Mouse (Mus musculus) midbrain, embryonic 10.5 days (tissue): ENCODE data around the gene Il12a. TPM values are rescaled to one million over a fixed set of nuclear protein-coding genes. Genes with fewer than 3 reads are reported as not detected.

ENCODE experiments used
- DNase-seq: peaks from one replicate; pipeline ENCODE4 v3.0.0-alpha.2; 2017; ENCODE audit warnings: low spot score
- H3K27ac ChIP-seq: fragments of 300-500 bp; sonication (generic); replicated peaks from 2 replicates; pipeline ENCODE4 v1.5.1; 2016; ENCODE audit warnings: mild to moderate bottlenecking
- H3K27me3 ChIP-seq: fragments of 300-500 bp; sonication (generic); 2 replicates; pipeline ENCODE4 v1.6.1; 2016; ENCODE audit warnings: low read depth, mild to moderate bottlenecking; ENCODE audit not compliant: poor library complexity, severe bottlenecking
- H3K36me3 ChIP-seq: fragments of 300-500 bp; sonication (generic); 2 replicates; pipeline ENCODE4 v1.6.1; 2016; ENCODE audit warnings: mild to moderate bottlenecking, moderate library complexity
- H3K4me1 ChIP-seq: fragments of 300-500 bp; sonication (generic); 2 replicates; pipeline ENCODE4 v1.6.1; 2016
- H3K4me3 ChIP-seq: fragments of 300-500 bp; sonication (generic); 2 replicates; pipeline ENCODE4 v1.5.1; 2016; ENCODE audit warnings: mild to moderate bottlenecking, moderate library complexity
- H3K9me3 ChIP-seq: fragments of 300-500 bp; sonication (generic); replicated peaks from 2 replicates; pipeline ENCODE4 v1.6.1; 2016; ENCODE audit warnings: mild to moderate bottlenecking
- WGBS: fragments of 180-500 bp; shearing (Covaris S2); methylation state at CpG from one replicate; pipeline ENCODE4 v1.1.7; 2016; 5-methylcytosine and 5-hydroxymethylcytosine counted together
- polyA plus RNA-seq: library from polyadenylated mRNA; unstranded; fragments of >200 nt; fragmentation: Nextera tagmentation; extraction: Ambion mirVana; gene quantifications from 2 replicates; pipeline ENCODE4 v1.2.1, GENCODE M21; 2016

The Il12a gene
- not detected in 2 replicates for polyA plus RNA-seq

- Histone ChIP-seq H3K36me3 (no peaks in the 10 kb centered on the region), H3K4me3 (no peak within 1 kb of the TSS), H3K27me3 (no peaks in the 10 kb centered on the region), H3K4me1 (peaks cover 12% of the 10 kb centered on the region), H3K9me3 (no peaks in the 10 kb centered on the region), H3K27ac (no peak within 1 kb of the TSS)
- no peak for DNase-seq
- 88% methylated on average over 4 of the region's 4 CpGs for WGBS
Measured at GRCm38 (mm10) chr3:68690344-68690743, at the start of gene Il12a. Gene Il12a, plus strand, starts transcription at chr3:68690644.

DNA sequence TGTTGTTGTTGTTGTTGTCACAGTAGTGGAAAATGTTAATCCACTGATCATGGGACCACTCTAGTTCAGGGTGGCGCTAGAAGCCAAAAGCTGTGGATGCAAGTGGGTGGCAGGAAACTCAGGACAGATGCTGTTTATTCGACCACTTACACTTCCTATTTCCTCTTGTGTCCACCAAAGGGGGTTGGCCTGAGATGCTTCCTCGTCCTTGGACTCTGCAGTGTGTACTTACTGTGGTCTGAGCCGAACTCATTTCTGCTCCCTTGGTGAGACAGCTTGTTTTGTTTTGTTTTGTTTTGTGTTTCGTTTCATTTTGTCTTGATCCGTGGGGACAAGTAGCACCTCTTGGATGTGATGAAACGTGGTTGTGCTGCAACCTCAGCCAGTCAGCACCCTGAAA, 47.5 kb upstream of the Il12a start:
- peaks cover 6% of the 10 kb centered on the region for H3K4me1 ChIP-seq
- H3K36me3 ChIP-seq, result no peaks in the 10 kb centered on the region
- no peak overlapping the region for H3K4me3 ChIP-seq
- H3K27me3 ChIP-seq, result no peaks in the 10 kb centered on the region
- WGBS, result 91% methylated on average over 7 of the region's 7 CpGs
- no peak overlapping the region for H3K27ac ChIP-seq
- H3K9me3 ChIP-seq, result no peaks in the 10 kb centered on the region
- DNase-seq, result no peak

DNA sequence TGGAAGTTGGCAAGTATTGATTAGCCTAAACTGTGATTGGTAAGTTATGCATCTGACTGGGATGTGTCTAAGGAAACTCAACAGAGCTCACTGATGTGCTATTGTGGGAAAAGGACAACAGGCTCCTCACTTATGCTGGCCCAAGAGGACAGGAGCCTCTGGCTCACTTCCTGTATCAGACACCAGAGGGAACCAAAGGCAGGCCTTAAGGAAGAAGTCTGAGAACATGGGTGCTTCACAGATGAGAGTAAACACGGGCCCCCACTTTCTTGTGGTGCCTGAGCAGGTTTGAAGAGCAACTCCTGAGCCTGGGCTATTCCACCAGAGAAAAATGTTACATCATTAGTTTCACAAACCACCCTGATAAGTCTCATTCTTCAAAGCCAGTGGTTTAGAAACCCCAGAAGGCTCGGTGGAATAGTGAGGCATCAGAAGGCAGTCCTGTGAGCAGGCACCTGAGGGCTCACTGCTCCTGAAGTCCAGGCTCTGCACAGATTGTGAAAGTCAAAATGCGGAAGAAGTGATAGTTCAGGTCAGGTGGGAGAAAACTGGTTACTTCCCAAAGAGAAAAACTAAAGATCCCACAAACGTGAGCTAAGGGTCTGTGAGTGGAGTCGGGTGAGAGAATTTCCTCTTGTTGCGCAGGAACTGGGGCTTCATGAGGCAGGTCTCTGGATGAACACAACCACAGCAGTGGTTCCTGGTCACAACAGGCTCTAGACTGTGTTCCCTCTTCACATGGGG, 43.9 kb upstream of the Il12a start:
- H3K4me3 ChIP-seq, result no peak overlapping the region
- no peaks in the 10 kb centered on the region for H3K9me3 ChIP-seq
- no peak for DNase-seq
- no peaks in the 10 kb centered on the region for H3K36me3 ChIP-seq
- H3K4me1 ChIP-seq, result no peaks in the 10 kb centered on the region
- no peak overlapping the region for H3K27ac ChIP-seq
- no peaks in the 10 kb centered on the region for H3K27me3 ChIP-seq
- 88% methylated on average over 6 of the region's 6 CpGs for WGBS

- no peak for DNase-seq
- Histone ChIP-seq H3K4me3 (no peak overlapping the region), H3K27me3 (no peaks in the 10 kb centered on the region), H3K9me3 (no peaks in the 10 kb centered on the region), H3K36me3 (no peaks in the 10 kb centered on the region), H3K4me1 (no peaks in the 10 kb centered on the region), H3K27ac (no peak overlapping the region)
- WGBS, result 91% methylated on average over 3 of the region's 3 CpGs
Measured at GRCm38 (mm10) chr3:68647282-68647681, 43.2 kb upstream of the Il12a start.

- H3K4me1 ChIP-seq, result no peaks in the 10 kb centered on the region
- H3K4me3 ChIP-seq, result no peak overlapping the region
- H3K27ac ChIP-seq, result no peak overlapping the region
- H3K36me3 ChIP-seq, result no peaks in the 10 kb centered on the region
- WGBS, result 89% methylated on average over 3 of the region's 3 CpGs
- H3K27me3 ChIP-seq, result no peaks in the 10 kb centered on the region
- H3K9me3 ChIP-seq, result no peaks in the 10 kb centered on the region
- no peak for DNase-seq
Measured at GRCm38 (mm10) chr3:68650251-68650650, 40.2 kb upstream of the Il12a start.

DNA sequence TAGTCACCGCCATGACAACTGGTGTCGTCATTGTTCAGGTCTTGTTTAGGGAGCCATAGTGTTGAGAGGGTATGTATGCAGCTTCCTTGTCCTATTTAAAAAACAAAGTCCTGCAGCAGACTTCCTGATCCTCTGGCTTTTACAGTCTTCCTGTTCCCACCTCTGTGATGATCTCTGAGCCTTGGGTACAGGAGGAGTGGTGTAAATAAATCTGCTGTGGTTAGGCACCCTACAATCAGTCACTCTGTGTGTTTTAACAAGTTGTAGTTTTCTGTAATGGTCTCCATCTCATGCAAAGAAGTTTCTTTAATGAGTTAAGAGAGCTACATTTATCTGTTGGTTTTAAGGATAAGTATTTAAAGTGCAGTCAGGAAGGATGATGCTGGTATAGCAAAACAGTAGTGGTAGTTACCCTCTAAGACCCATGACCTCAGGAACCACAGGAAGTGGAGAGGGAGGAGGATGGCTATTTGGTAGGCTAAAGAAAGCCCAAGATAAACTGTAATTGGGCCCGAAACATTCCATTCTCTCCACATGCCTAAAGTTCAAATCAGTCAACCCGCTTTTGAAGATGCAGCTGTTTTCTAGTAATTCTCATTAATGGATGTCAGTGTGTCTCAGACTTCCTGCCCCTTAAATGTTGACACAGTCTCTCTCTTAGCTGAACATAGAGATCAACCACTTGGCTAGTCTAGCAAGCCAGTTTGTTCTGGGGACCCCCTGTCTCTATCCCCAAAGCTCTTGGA, 33.7 kb upstream of the Il12a start:
- no peaks in the 10 kb centered on the region for H3K4me1 ChIP-seq
- no peak for DNase-seq
- H3K4me3 ChIP-seq, result no peak overlapping the region
- WGBS, result 91% methylated on average over 4 of the region's 4 CpGs
- H3K36me3 ChIP-seq, result no peaks in the 10 kb centered on the region
- H3K27me3 ChIP-seq, result no peaks in the 10 kb centered on the region
- no peaks in the 10 kb centered on the region for H3K9me3 ChIP-seq
- H3K27ac ChIP-seq, result no peak overlapping the region

GRCm38 (mm10) chr3:68657589-68658245, 32.7 kb upstream of the Il12a start:
- H3K36me3 ChIP-seq, result no peaks in the 10 kb centered on the region
- H3K9me3 ChIP-seq, result no peaks in the 10 kb centered on the region
- DNase-seq, result no peak
- no peaks in the 10 kb centered on the region for H3K4me1 ChIP-seq
- H3K27me3 ChIP-seq, result no peaks in the 10 kb centered on the region
- no peak overlapping the region for H3K4me3 ChIP-seq
- 42% methylated on average over 9 of the region's 9 CpGs for WGBS
- no peak overlapping the region for H3K27ac ChIP-seq

- H3K27me3 ChIP-seq, result no peaks in the 10 kb centered on the region
- DNase-seq, result no peak
- no peak overlapping the region for H3K4me3 ChIP-seq
- no peaks in the 10 kb centered on the region for H3K4me1 ChIP-seq
- H3K9me3 ChIP-seq, result no peaks in the 10 kb centered on the region
- H3K27ac ChIP-seq, result no peak overlapping the region
- 93% methylated on average over 6 of the region's 6 CpGs for WGBS
- H3K36me3 ChIP-seq, result no peaks in the 10 kb centered on the region
Measured at GRCm38 (mm10) chr3:68659996-68660395, 30.4 kb upstream of the Il12a start.

- H3K36me3 ChIP-seq, result no peaks in the 10 kb centered on the region
- WGBS, result 79% methylated on average over 4 of the region's 4 CpGs
- no peaks in the 10 kb centered on the region for H3K4me1 ChIP-seq
- no peak overlapping the region for H3K4me3 ChIP-seq
- no peak overlapping the region for H3K27ac ChIP-seq
- H3K9me3 ChIP-seq, result no peaks in the 10 kb centered on the region
- no peaks in the 10 kb centered on the region for H3K27me3 ChIP-seq
- no peak for DNase-seq
Measured at GRCm38 (mm10) chr3:68660538-68660937, 29.9 kb upstream of the Il12a start.

DNA sequence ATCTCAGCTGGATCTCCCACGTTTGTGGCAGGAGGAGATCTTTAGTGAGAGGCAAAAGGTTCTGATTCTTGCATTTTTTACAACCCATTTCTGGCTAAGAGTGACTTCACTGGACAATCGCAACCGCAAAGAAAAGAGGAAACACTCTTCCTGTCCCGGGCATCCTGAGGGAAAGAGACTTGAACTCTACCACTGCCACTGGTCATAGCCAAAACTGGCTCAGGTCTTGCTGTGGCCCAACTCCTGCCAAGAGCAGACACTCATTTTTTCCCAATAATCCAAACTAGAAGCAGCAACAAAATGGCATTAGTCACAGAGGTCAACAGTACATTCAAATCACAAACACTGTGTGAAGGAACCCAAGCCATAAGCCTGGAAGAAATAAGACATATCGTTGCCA, 28.1 kb upstream of the Il12a start:
- no peaks in the 10 kb centered on the region for H3K36me3 ChIP-seq
- no peak for DNase-seq
- WGBS, result 80% methylated on average over 5 of the region's 5 CpGs
- no peaks in the 10 kb centered on the region for H3K27me3 ChIP-seq
- H3K4me3 ChIP-seq, result no peak overlapping the region
- no peak overlapping the region for H3K27ac ChIP-seq
- H3K4me1 ChIP-seq, result no peaks in the 10 kb centered on the region
- no peaks in the 10 kb centered on the region for H3K9me3 ChIP-seq

DNA sequence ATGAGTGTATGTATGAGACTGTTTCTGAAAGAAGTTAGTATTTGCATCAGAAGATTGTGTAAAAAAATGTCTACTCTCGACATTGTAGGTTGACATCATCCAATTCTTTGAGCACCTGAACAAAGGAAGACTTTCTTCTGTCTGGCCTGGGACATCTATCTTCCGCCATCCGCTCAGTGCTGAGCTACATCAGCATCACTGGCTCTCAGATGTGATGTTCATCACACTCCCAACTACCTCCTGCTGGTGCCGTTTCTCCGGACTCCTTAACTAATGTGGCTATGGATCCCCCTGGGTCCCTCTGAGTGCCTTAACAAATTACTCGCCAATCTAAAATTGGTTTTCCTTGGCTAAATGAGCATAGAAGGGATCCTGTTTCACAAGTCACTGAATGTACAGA, 26.1 kb upstream of the Il12a start:
- H3K4me1 ChIP-seq, result no peaks in the 10 kb centered on the region
- H3K27me3 ChIP-seq, result no peaks in the 10 kb centered on the region
- no peaks in the 10 kb centered on the region for H3K36me3 ChIP-seq
- 89% methylated on average over 6 of the region's 6 CpGs for WGBS
- H3K27ac ChIP-seq, result no peak overlapping the region
- H3K4me3 ChIP-seq, result no peak overlapping the region
- H3K9me3 ChIP-seq, result no peaks in the 10 kb centered on the region
- DNase-seq, result no peak

DNA sequence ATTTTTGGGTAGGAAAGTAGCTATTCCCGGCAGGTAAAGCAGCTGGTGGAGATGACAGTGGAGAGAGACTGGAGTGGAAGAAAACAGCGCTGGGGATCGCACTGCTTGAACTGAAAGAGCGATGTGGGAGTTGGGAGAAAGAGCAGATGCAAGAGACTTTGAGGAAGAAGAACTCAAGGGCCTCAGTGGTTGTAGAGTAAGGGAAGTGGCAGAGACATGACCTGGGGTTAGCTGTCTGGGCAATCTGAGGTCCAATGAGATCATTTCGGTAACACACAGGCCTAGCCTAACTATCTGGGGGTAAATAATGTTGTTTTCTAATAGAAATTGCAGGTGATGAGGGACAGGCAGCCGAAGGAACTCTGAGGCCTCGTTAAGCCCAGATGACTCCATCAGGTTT, 24.1 kb upstream of the Il12a start:
- Histone ChIP-seq H3K4me3 (no peak overlapping the region), H3K4me1 (no peaks in the 10 kb centered on the region), H3K9me3 (no peaks in the 10 kb centered on the region), H3K36me3 (no peaks in the 10 kb centered on the region), H3K27ac (no peak overlapping the region), H3K27me3 (no peaks in the 10 kb centered on the region)
- DNase-seq, result no peak
- 92% methylated on average over 7 of the region's 7 CpGs for WGBS

GRCm38 (mm10) chr3:68667852-68668251, 22.6 kb upstream of the Il12a start:
- Histone ChIP-seq H3K4me1 (no peaks in the 10 kb centered on the region), H3K36me3 (no peaks in the 10 kb centered on the region), H3K4me3 (no peak overlapping the region), H3K27me3 (no peaks in the 10 kb centered on the region), H3K9me3 (no peaks in the 10 kb centered on the region), H3K27ac (no peak overlapping the region)
- DNase-seq, result no peak
- 95% methylated on average over 1 of the region's 1 CpGs for WGBS
